Mouse (Mus musculus) liver, postnatal 0 days (tissue): ENCODE results near the gene Ppm1b.

Experiments
- CTCF ChIP-seq: sonication (generic); IDR thresholded peaks from 2 replicates; pipeline ENCODE4 v1.5.1; 2016; ENCODE audit warnings: antibody characterized with exemption, low read depth
- EP300 ChIP-seq: IDR thresholded peaks from 2 replicates; pipeline ENCODE4 v1.6.1; 2016; ENCODE audit warnings: antibody characterized with exemption, low read depth, mild to moderate bottlenecking

DNA sequence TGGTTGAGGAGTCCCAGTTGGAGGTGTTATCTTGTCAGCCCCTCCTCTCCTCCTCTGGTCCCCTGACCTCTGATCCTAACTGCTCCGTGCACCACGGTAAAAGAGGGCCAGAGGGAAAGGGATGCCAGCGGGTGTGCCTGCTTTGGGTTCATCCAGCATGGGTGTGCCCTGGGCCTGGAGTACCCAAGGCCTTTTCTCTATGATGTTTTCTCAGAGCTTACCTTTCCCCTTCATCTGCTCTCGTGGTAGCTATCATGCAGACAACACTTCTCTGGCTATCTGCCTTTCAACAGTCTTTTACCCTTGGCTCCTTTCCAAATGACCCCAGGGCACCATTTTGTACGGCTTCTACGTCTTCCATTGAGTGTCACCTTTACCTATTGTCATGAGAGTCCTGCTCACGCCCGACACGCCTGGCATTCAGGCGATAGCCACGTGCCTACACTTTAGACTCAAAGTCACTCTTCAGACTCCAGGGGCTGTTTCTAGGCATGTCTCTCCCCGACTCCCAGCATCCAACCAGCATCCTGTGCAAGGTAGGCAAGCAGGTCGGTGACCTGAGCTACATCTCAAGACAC is 15.2 kb upstream of the Ppm1b start:
- TF ChIP-seq CTCF (no peak), EP300 (peak; percentile 83)
